Mouse (Mus musculus): ENCODE data around the gene Pcdh15. TPM values are rescaled to one million over a fixed set of nuclear protein-coding genes. Genes with fewer than 3 reads are reported as not detected.

Gene Pcdh15
- polyA plus RNA-seq, 1 experiment = not detected

DNA sequence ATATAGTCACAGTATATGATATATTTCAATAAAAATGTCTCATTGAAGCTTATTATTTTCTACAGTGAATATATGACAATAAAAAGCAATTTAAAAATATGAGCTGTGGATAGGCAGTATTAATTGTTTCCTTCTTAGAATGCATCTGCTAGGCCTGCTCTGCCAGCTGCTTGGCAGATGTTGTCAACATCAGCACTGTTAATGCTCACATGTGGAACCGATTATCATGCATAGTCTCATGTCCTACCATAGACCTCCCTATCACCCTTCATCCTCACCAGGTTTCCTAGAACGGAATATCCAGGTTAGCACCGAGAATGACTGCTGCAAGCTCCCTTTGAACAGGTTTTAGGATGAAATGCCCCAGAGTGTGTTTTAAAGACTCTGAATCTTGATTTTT, 420.3 kb downstream of the Pcdh15 start:
- Histone ChIP-seq H3K4me3 (ENCODE audit: insufficient read depth, low read depth, low read length) (no peak overlapping the region), H3K27ac (replicated peaks; ENCODE audit: low read depth, low read length) (no peak overlapping the region), H3K4me1 (ENCODE audit: control insufficient read depth, insufficient read depth, insufficient read length, low read length) (no peaks in the 10 kb centered on the region)

DNA sequence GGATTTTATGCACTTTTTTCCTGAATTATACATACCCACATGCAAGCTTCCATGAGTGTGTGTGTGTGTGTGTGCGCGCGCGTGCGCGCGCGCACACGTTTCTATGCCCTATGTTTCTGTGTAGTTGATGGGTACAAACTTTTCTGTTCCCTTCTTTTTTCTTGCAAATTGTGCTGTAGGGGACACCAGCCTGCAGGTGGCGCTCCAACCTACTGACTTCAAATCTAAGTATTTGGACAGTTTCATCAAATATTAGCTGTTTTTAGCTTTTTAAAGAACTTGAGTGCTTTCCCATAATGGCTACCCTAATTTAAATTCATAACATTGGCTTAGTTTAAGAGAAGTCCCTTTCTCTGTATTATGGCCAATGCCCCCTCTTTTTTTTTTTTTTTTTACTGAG, 453.7 kb downstream of the Pcdh15 start:
- no peak overlapping the region for H3K4me3 ChIP-seq (ENCODE audit: insufficient read depth, low read depth, low read length)
- H3K27ac ChIP-seq (replicated peaks; ENCODE audit: low read depth, low read length) = no peak overlapping the region
- H3K4me1 ChIP-seq (ENCODE audit: control insufficient read depth, insufficient read depth, insufficient read length, low read length) = no peaks in the 10 kb centered on the region

DNA sequence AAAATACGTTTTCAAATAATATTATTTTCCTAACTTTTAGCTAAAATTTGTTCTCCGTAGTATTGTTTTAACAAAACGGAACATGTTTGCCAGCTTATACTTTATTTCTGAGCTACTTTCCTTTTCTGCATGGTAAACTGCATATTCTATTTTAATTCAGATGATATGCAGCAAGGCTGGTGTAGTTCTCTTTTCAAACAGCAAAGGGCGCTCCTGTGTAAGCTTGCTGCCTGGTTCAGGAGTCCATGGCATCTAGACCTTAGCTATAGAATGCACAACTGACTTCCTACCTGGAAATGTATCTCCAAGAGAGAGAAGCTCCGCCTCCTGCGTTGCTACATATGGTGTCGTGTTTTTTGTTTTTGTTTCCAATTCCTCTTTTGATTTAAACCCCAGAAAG, 465.1 kb downstream of the Pcdh15 start:
- no peak overlapping the region for H3K4me3 ChIP-seq (ENCODE audit: insufficient read depth, low read depth, low read length)
- H3K4me1 ChIP-seq (ENCODE audit: control insufficient read depth, insufficient read depth, insufficient read length, low read length) = no peaks in the 10 kb centered on the region
- H3K27ac ChIP-seq (replicated peaks; ENCODE audit: low read depth, low read length) = no peak overlapping the region

DNA sequence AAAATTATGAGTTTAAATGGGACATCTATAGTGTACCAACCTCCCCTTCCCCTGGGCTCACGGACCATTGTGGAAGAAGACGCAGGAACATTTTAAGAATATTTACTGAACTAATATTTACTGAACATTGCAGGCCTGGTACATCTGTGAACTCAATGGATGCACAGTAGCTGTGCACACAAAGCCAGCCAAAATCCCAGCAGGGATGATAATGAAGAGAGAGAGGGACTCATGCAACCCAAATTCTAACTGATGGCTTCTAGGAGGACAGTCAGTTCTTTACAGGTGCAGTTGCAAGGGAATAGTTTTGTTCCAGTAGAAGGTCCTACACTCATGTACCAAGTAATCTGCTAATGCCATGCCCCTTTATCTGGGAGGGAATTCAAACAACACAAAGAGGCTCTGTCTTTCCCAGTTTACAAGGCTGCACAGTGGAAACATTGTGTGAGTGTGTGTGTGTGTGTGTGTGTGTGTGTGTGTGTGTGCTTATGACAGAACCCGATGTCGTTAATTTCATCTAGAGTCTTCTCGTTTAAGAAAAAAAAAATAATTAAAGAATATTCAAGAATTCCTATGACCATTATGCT, 475.7 kb downstream of the Pcdh15 start:
- Histone ChIP-seq H3K4me1 (ENCODE audit: control insufficient read depth, insufficient read depth, insufficient read length, low read length) (no peaks in the 10 kb centered on the region), H3K27ac (replicated peaks; ENCODE audit: low read depth, low read length) (no peak overlapping the region), H3K4me3 (ENCODE audit: insufficient read depth, low read depth, low read length) (no peak overlapping the region)

DNA sequence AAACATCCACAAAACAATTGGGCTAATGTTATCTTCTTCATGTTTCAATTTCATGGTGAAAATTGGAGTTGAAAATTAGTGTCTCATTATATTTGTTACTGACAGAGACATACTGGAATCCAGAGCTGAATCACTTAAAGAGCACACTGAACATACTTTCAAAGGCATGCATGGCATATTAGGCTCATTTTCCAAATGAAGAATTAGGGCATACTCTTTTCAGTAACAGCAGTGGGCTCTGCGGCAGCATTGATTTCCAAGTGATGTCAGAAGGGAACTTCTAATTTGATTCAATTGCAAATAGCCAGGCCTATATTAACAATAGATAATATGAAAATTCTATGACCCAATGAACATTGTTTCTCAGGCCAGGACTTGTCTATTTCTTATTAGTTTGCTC, 568.4 kb downstream of the Pcdh15 start:
- H3K27ac ChIP-seq (replicated peaks; ENCODE audit: low read depth, low read length) = no peak overlapping the region
- H3K4me1 ChIP-seq (ENCODE audit: control insufficient read depth, insufficient read depth, insufficient read length, low read length) = no peaks in the 10 kb centered on the region
- H3K4me3 ChIP-seq (ENCODE audit: insufficient read depth, low read depth, low read length) = no peak overlapping the region

DNA sequence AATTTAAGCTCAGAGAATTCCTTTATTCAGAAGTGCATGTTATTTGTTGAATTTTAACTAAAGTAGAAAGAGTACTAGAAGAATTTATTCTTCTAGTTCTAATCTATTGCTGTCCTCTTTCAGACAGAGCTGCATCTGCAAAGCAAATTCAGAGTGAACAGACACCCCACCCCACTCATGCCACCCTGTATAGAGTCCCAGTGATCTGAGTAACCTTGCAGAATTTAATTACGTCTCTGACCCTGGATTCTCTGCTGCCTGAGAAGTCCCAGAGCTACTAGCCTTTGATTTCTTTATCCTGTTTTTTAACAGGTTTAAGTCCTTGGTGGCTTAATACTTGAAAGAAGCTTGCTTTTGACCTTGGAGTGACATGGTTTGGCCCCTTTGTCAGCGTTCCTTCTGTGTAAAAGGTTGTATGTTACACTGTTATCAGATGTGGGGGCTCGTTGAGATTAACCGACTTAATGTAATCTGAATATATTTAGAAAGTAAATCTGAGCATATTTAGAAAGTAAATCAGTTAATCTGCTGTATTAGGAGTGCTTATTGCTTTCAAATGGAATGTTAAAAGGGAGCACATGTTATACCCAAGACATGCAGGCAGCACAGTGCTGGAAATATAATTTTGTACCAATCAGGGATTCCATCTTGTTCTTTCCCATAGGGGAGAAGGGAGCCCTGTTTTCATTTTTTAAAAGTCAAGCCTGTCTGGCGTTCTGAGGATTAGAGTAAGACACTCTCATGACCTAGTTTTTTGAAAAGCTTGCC, 601.6 kb downstream of the Pcdh15 start:
- no peaks in the 10 kb centered on the region for H3K4me1 ChIP-seq (ENCODE audit: control insufficient read depth, insufficient read depth, insufficient read length, low read length)
- H3K4me3 ChIP-seq (ENCODE audit: insufficient read depth, low read depth, low read length) = no peak overlapping the region
- peak overlapping the region; percentile 11; the same call in 1 of the 2 replicates for H3K27ac ChIP-seq (replicated peaks; ENCODE audit: low read depth, low read length)

DNA sequence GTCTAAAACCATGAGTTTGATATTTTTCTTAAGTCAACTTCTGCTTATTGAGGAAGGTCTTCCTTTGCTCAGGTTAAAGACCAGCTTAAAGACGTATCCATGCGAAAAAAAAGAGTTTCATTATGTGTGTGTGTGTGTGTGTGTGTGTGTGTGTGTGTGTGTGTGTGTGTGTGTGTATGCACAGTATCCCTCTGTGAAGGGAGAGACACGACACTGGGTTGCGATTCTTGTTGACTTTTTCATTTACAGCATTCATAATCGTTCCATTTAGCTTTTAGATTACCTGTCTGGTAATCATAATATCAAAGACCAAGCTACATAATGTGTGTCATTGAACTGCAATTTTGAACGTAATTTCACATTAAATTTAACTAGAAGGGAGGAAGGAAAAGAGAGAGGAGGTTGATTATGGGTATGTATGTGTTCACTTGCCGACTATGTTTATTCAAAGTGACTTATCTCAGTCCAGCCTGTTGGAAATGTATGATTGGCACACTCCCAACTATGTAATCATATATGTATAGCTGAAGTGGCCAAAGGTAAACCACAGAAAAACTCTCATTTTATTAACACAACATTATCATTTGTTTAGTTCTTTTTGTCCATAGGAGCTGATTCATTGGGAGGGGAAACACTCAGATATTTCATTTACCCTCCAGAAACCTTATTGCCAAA, 626.6 kb downstream of the Pcdh15 start:
- Histone ChIP-seq H3K4me1 (ENCODE audit: control insufficient read depth, insufficient read depth, insufficient read length, low read length) (no peaks in the 10 kb centered on the region), H3K27ac (replicated peaks; ENCODE audit: low read depth, low read length) (no peak overlapping the region), H3K4me3 (ENCODE audit: insufficient read depth, low read depth, low read length) (no peak overlapping the region)

DNA sequence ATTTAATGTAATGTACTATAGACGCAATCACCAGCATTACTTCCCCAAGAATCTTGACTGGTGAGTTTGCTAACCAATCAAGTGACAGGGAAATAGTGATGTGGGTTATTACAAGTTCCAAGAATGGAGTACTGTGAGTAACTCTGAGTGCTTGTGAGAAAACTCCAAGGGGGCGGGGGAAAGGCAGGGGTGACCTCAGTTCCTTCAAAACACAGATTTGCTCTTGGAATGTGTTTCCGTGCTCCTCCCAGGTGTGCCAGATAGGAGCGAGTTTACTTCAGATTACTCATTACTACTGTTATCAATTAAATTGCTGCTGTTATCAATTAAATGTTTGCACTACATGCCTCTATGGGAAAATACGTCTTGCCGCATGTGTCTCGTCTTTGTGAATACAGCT, 634.1 kb downstream of the Pcdh15 start:
- Histone ChIP-seq H3K4me3 (ENCODE audit: insufficient read depth, low read depth, low read length) (no peak overlapping the region), H3K4me1 (ENCODE audit: control insufficient read depth, insufficient read depth, insufficient read length, low read length) (no peaks in the 10 kb centered on the region)

DNA sequence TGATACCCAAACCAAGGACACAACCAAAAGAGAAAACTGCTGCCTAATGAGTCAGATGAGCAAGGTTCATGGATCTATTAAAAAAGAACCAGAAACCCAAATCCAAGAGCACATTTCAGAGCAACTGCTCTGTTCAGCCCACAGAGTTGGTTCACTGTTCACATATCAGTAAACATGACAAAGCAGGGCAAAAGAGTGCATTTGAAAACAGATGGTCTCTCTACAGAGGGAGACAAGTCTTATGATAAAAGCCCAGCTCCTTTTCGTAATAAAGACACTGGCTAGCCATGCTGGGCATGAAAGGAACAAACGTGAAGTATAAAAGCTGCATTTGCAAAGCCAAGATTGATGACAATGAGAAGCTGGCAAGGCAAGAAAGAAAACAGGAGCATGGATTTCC, 649.9 kb downstream of the Pcdh15 start:
- Histone ChIP-seq H3K27ac (replicated peaks; ENCODE audit: low read depth, low read length) (no peak overlapping the region), H3K4me3 (ENCODE audit: insufficient read depth, low read depth, low read length) (no peak overlapping the region), H3K4me1 (ENCODE audit: control insufficient read depth, insufficient read depth, insufficient read length, low read length) (no peaks in the 10 kb centered on the region)

More for the DNA sequence above, 634.1 kb downstream of the Pcdh15 start:
- no peak overlapping the region for H3K27ac ChIP-seq (replicated peaks; ENCODE audit: low read depth, low read length)

DNA sequence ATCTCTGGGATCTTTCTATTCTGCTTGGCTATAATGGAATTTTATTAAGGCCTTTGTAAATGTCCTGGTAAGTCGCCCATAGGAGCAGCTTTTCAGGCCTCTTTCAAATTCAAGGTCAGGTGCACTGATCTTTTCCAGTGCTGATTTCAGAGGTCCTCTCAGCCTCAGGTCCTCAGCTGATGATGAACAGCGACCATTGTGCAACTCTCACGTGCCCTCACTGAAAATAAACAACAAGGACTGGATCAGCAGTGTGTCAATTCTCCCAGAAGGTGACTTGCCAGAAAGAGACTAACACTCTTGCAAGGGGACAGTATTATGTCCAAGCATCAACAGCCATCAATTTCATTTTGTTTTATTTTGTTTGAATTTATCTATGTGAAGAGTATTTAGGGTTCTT, 654.7 kb downstream of the Pcdh15 start:
- H3K4me3 ChIP-seq (ENCODE audit: insufficient read depth, low read depth, low read length) = no peak overlapping the region
- H3K4me1 ChIP-seq (ENCODE audit: control insufficient read depth, insufficient read depth, insufficient read length, low read length) = no peaks in the 10 kb centered on the region
- H3K27ac ChIP-seq (replicated peaks; ENCODE audit: low read depth, low read length) = no peak overlapping the region

DNA sequence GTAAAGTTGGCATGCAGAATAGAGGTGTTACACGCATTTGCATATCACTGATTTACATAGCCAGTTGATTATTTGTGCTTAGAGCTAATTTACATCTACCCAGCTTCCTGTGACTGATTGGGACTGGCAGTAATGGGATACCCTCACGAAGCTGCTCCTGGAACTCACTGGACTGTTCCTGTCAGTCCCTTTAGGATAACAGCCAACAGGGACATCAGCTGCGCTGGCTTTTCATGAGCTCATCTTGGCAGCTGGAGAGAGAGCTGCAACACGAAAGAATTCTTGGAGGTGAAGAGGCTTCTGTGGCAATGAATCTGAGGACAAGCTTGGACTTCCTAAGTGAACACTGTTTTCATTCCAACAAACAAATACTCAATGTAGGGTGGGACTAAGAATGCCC, 683.8 kb downstream of the Pcdh15 start:
- Histone ChIP-seq H3K4me1 (ENCODE audit: control insufficient read depth, insufficient read depth, insufficient read length, low read length) (no peaks in the 10 kb centered on the region), H3K27ac (replicated peaks; ENCODE audit: low read depth, low read length) (no peak overlapping the region), H3K4me3 (ENCODE audit: insufficient read depth, low read depth, low read length) (no peak overlapping the region)

DNA sequence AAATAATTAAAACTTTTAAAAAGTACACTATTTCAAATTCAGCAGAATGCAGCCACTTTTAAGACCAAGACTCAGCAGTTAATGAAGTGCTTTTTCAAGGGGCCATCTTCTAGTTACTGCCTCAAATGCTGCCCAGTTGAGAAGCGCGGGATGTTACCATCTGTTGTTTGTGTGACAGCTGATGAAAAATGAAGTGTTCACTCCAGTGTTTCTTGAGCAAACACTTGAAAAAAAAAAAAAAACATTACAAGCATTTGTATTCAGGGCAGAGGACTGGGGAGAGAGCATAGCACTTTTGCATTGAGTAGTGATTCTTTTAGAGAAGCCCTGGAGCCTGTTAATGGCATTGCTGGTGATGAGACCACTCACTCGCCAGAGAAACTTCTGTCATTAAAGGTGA, 689.0 kb downstream of the Pcdh15 start:
- H3K4me3 ChIP-seq (ENCODE audit: insufficient read depth, low read depth, low read length) = no peak overlapping the region
- no peak overlapping the region for H3K27ac ChIP-seq (replicated peaks; ENCODE audit: low read depth, low read length)
- H3K4me1 ChIP-seq (ENCODE audit: control insufficient read depth, insufficient read depth, insufficient read length, low read length) = no peaks in the 10 kb centered on the region

DNA sequence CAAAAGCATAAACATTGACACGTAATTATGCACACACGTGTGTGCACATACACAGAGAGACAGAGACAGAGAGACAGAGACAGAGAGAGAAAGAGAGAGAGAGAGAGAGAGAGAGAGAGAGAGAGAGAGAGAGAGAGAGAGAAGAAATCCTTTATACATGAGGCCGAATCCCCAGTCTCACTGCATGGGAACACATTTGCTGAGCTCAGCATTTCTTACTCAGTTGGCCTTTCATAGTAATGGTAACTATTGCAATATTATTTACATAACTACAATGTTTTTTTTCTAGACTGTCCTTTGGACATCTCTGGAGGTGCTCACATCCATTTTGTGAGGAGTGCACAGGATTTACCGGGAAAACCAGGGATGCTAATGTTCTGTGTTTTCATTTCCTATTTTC, 705.9 kb downstream of the Pcdh15 start:
- Histone ChIP-seq H3K27ac (replicated peaks; ENCODE audit: low read depth, low read length) (no peak overlapping the region), H3K4me3 (ENCODE audit: insufficient read depth, low read depth, low read length) (no peak overlapping the region), H3K4me1 (ENCODE audit: control insufficient read depth, insufficient read depth, insufficient read length, low read length) (no peaks in the 10 kb centered on the region)

DNA sequence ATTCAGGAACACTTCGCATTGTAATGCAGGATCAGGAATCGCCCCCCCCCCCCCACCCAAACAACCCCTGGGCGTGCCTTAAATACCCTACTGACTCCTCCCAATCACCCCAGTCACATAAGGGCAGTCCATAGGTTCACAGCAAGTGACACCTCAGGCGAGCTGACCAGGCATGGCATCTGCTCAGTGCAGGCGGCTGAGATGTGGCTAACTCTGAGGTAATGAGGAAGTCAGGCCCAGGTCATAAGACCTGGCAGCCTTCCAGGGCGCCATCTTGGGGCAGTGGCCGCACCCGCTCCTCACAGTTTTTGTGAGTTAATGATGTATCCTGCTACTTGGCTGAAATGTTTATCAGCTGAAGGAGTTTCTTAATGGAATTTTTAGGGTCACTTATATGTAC, 713.2 kb downstream of the Pcdh15 start:
- no peak overlapping the region for H3K4me3 ChIP-seq (ENCODE audit: insufficient read depth, low read depth, low read length)
- no peaks in the 10 kb centered on the region for H3K4me1 ChIP-seq (ENCODE audit: control insufficient read depth, insufficient read depth, insufficient read length, low read length)
- H3K27ac ChIP-seq (replicated peaks; ENCODE audit: low read depth, low read length) = no peak overlapping the region

DNA sequence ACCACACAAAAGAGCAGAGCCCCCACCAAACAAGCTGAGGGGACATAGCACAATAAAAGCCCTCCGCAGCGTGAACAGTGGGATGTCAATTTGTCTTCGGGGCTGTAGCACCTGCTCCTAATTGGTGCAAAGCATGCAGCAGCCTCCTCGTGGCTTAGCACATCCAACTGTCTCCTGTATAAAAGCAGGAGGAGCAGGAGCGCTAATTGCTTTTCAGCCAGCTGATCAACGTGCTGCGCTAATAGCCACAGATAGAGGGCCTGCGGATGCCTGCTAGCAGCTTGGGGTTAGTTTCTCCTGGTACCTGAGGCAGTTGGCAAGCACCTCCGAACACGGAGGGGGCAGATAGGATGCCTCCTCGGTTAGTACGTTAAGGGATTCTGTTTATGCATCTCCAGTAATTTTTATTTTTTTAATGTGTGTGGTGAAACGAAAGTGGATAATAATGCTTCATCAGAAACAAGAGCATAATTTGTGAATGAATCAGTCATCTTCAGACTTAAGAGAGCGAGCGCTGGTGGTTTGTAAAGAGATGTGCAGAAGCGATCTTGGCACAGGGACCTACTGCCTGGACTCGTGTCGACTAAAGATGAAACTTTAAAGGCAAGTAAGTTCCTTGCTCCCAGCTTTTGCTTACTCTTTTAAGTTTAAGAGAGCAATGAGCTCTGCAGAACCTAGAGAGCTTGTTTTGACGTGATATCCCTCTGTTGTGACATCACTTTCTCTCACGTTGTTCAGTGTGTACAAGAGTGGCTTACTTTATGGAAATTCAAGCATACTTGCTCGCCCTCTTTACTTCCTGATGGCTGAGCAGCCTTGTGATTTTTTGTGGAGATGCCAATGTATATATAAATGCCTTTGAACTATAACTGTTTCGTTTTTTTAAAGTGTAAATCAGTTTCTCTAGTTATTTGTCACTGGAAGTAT, 722.8 kb downstream of the Pcdh15 start:
- Histone ChIP-seq H3K4me3 (ENCODE audit: insufficient read depth, low read depth, low read length) (no peak overlapping the region), H3K27ac (replicated peaks; ENCODE audit: low read depth, low read length) (no peak overlapping the region), H3K4me1 (ENCODE audit: control insufficient read depth, insufficient read depth, insufficient read length, low read length) (no peaks in the 10 kb centered on the region)
